Mouse (Mus musculus) lung, postnatal 10 days (tissue): ENCODE measurements around the gene Snx15.

ENCODE experiments used
- DNase-seq: peaks from one replicate; pipeline ENCODE4 v3.0.0; 2021

The Snx15 gene

DNA sequence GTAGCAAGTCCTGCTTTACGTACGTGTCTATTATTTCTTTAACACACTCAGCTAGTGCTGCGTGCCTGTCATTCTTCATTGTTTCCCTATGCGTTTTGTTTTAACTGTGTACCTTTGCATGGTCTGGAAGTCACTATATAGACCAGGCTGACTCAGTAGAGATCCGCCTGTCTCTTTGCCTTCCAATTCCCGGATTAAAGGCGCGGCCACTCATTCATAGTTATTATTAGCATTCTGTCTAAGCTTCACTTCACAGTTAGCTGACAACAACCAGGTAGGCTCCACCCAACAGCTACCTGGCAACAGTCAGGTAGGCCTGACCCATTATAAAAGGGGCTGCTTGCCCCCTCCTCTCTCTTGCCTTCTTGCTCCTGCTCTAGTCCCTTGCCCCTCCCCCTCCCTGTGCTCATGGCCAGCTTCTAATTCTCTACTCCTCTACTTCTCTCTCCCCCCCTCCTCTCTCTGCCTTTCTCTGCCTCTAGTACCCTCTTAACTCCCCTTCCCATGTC is 9.4 kb downstream of the Snx15 start:
- DNase-seq = peak; percentile 26

DNA sequence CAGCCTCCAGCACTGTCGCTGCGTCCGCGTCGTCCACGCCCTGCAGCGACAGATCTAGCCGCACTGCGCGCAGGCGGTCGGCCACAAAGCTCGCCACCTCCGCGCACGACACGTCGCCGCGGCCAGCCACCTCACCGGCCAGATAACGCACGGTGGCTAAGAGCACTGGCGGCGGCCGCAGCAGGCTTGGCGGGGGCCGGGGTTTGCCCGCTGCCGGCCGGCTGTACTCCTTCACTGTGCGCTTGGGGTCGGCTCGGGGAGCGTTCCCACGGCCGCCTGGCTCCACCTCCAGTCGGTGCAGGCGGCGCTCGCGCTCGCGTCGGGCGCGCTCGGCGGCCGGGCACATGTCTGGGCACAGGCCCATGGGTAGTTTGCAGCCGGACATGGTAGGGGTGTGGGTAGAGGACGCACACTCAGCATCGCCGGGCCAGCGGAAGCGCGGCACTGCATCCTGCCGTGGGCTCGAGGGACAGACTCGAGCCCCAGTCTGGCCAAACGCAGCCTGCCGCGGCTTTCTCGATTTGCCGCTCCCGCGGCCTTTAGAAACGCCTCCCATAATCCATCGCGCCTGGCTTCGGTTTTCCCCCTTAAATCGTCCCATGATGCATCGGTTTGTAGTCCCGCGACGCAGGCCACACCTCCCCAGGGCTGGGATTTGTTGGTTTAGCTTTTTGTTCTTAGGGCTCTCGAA is 10.0 kb downstream of the Snx15 start, which contains the start of gene Sac3d1:
Gene Sac3d1 (minus strand): TSS at position 665 of the 691 bp plus-strand sequence.
- DNase-seq = peak; percentile 96

- DNase-seq = no peak
These were observed 10.6 kb downstream of the Snx15 start for GRCm38 (mm10) chr19:6117346-6117985.

DNA sequence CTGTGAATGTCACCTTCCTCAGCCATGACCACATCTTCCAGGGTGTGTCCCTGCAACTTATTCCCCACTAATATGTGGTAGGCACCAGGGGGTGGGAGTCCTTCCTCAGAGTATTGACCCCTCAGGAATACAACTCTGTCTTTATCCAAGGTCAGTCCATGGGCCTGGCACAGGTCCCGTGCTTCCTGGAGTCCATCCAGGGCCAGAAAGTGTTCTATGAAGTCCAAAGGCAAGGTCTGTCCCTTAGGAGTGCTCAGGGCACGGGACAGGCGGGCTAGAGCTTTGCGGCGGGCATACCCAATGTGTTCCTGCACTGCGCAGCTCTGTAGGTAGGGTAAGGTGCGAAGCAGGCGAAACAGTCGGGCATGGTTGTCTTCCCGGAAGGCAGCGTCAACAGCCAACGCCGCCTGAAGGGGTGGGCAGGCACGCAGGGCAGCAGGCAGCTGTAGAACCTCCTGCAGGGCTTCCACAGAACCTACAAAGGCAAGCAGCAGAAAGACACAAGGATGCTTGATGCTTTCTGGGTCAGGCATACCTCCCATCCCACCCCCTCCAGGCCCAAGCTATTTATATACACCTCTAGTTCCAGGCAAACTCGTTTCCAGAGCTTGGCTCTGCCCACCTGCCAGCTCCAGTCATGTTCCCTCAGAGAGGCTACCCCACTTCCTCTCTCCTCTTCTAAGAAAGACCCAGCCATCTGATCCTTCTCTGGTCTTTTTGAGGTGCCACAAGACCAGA is 11.8 kb downstream of the Snx15 start:
- no peak for DNase-seq

- DNase-seq = no peak
These were observed 15.0 kb downstream of the Snx15 start for GRCm38 (mm10) chr19:6113116-6113515.

GRCm38 (mm10) chr19:6105586-6105985 is 22.5 kb downstream of the Snx15 start, which contains the start of gene Naaladl1:
TSS of gene Naaladl1 (plus strand) at chr19:6105782.
- DNase-seq = no peak

- no peak for DNase-seq
These were observed 23.6 kb downstream of the Snx15 start for GRCm38 (mm10) chr19:6104476-6104875.

GRCm38 (mm10) chr19:6102169-6102853 is 25.8 kb downstream of the Snx15 start:
- DNase-seq = no peak

- DNase-seq = no peak
These were observed 26.9 kb downstream of the Snx15 start for GRCm38 (mm10) chr19:6101186-6101585.

- DNase-seq = no peak
These were observed 30.3 kb downstream of the Snx15 start for GRCm38 (mm10) chr19:6097847-6098246.

DNA sequence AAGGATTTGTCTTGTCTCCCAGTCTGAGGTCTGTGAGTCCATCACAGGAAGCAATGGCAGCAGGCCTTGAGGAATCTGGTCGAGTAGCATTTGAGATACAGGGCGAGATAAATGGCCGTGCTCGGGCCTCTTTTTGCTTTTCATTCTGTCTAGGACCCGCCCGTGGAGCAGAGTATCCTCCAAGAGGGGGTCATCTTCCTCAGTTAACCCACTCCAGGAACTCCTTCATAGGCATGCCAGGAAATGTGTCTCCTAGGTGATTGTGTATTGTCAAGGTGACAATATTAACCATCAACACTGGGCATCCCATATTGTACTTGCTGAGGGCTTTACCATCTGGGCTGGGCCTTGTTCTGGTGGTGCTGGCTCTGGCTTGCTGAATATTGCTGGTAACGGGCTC is 34.0 kb downstream of the Snx15 start, which contains the start of gene AC131692.1:
Gene AC131692.1 (plus strand): TSS at position 301 of the 400 bp plus-strand sequence.
- DNase-seq = no peak

- DNase-seq = no peak
These were observed 39.3 kb downstream of the Snx15 start for GRCm38 (mm10) chr19:6088841-6089240.

- peak; percentile 67 for DNase-seq
These were observed 42.7 kb downstream of the Snx15 start for GRCm38 (mm10) chr19:6085417-6085879.

- DNase-seq = peak; percentile 97
These were observed 43.4 kb downstream of the Snx15 start, which contains the start of the genes Zfpl1 and Cdca5 for GRCm38 (mm10) chr19:6084478-6085248. TSS of gene Zfpl1 (minus strand) at chr19:6084956. TSS of gene Cdca5 (plus strand) at chr19:6084983.

DNA sequence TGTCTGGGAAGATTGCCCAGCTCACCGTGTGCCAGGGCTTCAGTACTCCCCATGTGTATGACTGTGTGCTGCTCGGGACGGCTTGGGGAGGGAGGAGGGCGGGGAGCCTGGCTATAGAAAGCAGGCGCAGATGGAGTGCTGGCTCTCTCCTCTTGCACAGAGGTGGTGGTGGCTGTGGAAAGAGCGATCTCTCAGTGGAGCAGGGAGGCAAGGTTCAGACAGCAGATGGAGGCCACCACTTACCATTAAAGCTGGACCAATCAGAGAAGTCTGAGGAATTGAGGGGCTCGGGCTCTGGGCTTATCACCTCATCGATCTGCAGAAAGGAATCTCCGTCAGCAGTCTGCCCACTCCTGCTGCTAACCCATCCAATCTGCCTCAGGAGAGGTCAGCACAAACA is 45.9 kb downstream of the Snx15 start, which contains the start of gene Gm28374:
Gene Gm28374 (minus strand): TSS at position 101 of the 400 bp plus-strand sequence.
- DNase-seq = no peak

GRCm38 (mm10) chr19:6079983-6080480 is 48.1 kb downstream of the Snx15 start, which contains the start of gene Tmem262:
TSS of gene Tmem262 (plus strand) at chr19:6080033.
- DNase-seq = no peak

DNA sequence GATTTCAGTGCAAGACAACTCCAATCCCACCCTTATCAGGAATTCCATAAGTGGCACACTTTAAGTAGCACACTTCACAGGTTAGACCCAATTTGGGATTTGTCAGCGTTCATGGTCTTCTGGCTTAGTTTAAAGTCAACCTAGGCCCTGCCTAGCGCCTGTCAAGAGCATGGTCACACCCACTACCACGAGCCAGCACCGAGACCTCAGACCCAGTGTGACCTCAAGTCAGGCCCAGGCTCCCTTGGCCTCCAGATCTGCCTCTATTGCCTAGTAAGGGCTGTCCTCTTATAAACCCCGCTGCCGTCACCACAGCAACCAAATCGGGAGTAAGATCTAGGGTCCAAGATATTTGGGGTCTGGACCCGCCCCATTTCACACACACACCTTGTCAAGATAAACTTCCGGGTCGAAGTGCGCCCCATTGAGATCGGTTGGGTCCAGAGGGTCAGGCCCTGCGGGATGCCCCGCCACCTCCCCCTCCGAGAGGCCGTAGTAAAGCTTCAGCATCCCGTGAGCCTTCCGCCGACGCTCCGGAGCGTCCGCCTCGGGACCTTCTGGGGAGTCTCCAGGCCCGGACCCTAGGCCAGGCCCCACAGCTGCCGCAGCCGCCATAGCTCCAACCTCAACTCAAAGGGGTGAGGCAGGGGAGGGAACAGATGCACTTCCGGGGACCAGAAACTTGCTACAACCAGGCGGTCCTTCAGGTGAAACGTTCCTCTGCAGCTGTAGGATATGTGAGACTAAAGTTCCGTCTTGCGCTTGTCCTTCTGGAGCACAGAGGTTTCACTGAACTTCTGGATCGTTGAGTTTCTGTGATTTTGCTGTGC is 51.3 kb downstream of the Snx15 start, which contains the start of gene Vps51:
Gene Vps51 (minus strand): TSS at position 668 of the 830 bp plus-strand sequence.
- DNase-seq = peak; percentile 94

GRCm38 (mm10) chr19:6073889-6074288 is 54.2 kb downstream of the Snx15 start:
- DNase-seq = no peak

GRCm38 (mm10) chr19:6071261-6071660 is 56.8 kb downstream of the Snx15 start:
- DNase-seq = no peak

GRCm38 (mm10) chr19:6070571-6071250 is 57.4 kb downstream of the Snx15 start:
- no peak for DNase-seq
